Mouse (Mus musculus) C2C12 (cell line): Measurements from ENCODE around the gene Sec22b. TPM values are rescaled to one million over a fixed set of nuclear protein-coding genes. Genes with fewer than 3 reads are reported as not detected.

Experiments
- H3K27me3 ChIP-seq: one replicate; pipeline ENCODE4 v1.6.1; 2011; ENCODE audit not compliant: control insufficient read depth, insufficient read depth, insufficient read length
- H3K36me3 ChIP-seq: one replicate; pipeline ENCODE4 v1.6.1; 2011; ENCODE audit not compliant: control insufficient read depth, insufficient read depth
- H3K4me3 ChIP-seq: one replicate; pipeline ENCODE4 v1.5.1; 2011; ENCODE audit warnings: mild to moderate bottlenecking, control low read depth; ENCODE audit not compliant: poor library complexity, insufficient read depth, severe bottlenecking
- H3K79me2 ChIP-seq: one replicate; pipeline ENCODE4 v1.6.1; 2011; ENCODE audit not compliant: control insufficient read depth, insufficient read depth
- H3K79me3 ChIP-seq: one replicate; pipeline ENCODE4 v1.6.1; 2011; ENCODE audit warnings: low read depth, control low read depth
- H3ac ChIP-seq: one replicate; pipeline ENCODE3; 2011; ENCODE audit warnings: low read depth; ENCODE audit not compliant: control insufficient read depth, insufficient read length
- CEBPB ChIP-seq: IDR thresholded peaks from one replicate; pipeline ENCODE4 v1.6.1; 2011; ENCODE audit warnings: low read depth, mild to moderate bottlenecking, control low read depth, moderate library complexity
- CTCF ChIP-seq: IDR thresholded peaks from one replicate; pipeline ENCODE4 v1.5.1; 2011; ENCODE audit not compliant: control insufficient read depth, insufficient read depth, insufficient read length
- FOSL1 ChIP-seq: IDR thresholded peaks from one replicate; pipeline ENCODE4 v1.8.0; 2011; ENCODE audit warnings: mild to moderate bottlenecking, low read length; ENCODE audit not compliant: poor library complexity, insufficient read depth, severe bottlenecking
- MAX ChIP-seq: IDR thresholded peaks from one replicate; pipeline ENCODE4 v1.6.1; 2011; ENCODE audit warnings: mild to moderate bottlenecking, control low read depth
- MYOD1 ChIP-seq: IDR thresholded peaks from one replicate; pipeline ENCODE4 v1.6.1; 2011; ENCODE audit warnings: low read depth; ENCODE audit not compliant: control insufficient read depth, insufficient read length
- MYOG ChIP-seq: IDR thresholded peaks from one replicate; pipeline ENCODE4 v1.6.1; 2011; ENCODE audit not compliant: control insufficient read depth, insufficient read length; ENCODE audit errors: extremely low read depth
- USF1 ChIP-seq: IDR thresholded peaks from one replicate; pipeline ENCODE4 v1.6.1; 2011; ENCODE audit warnings: low read depth, mild to moderate bottlenecking, control low read depth, moderate library complexity
- polyA plus RNA-seq: library from polyadenylated mRNA; unstranded; fragments of >200 nt; fragmentation: generic; extraction: Trizol; gene quantifications from one replicate; pipeline ENCODE4 v1.2.1, GENCODE M21; 2012; ENCODE audit warnings: missing spikeins

The Sec22b gene
- polyA plus RNA-seq, 1 experiment, result 60.0 TPM

GRCm38 (mm10) chr3:97941440-97942259 lies 40.7 kb downstream of the Sec22b start:
- H3K79me3 ChIP-seq, result no peaks in the 10 kb centered on the region
- no peak for TF ChIP-seq CEBPB
- TF ChIP-seq CTCF, result no peak
- TF ChIP-seq USF1, result no peak
- no peak for TF ChIP-seq FOSL1
- TF ChIP-seq MAX, result no peak
- no peak for TF ChIP-seq MYOG
- no peak for TF ChIP-seq MYOD1
- H3K79me2 ChIP-seq, result no peaks in the 10 kb centered on the region
- no peaks in the 10 kb centered on the region for H3K27me3 ChIP-seq
- H3ac ChIP-seq, result peak overlapping the region; percentile 44
- H3K36me3 ChIP-seq, result no peaks in the 10 kb centered on the region
- no peak overlapping the region for H3K4me3 ChIP-seq

GRCm38 (mm10) chr3:97942260-97942950 lies 41.4 kb downstream of the Sec22b start:
- H3K36me3 ChIP-seq, result no peaks in the 10 kb centered on the region
- H3K79me2 ChIP-seq, result no peaks in the 10 kb centered on the region
- TF ChIP-seq USF1 (peak; percentile 34), MYOG (no peak), FOSL1 (no peak), MAX (peak; percentile 60), MYOD1 (peak; percentile 86), CTCF (peak; percentile 60), CEBPB (no peak)
- H3K27me3 ChIP-seq, result no peaks in the 10 kb centered on the region
- no peaks in the 10 kb centered on the region for H3K79me3 ChIP-seq
- peak overlapping the region; percentile 44 for H3ac ChIP-seq
- H3K4me3 ChIP-seq, result no peak overlapping the region

GRCm38 (mm10) chr3:97944462-97944861 lies 43.5 kb downstream of the Sec22b start:
- Histone ChIP-seq H3K36me3 (no peaks in the 10 kb centered on the region), H3K79me3 (no peaks in the 10 kb centered on the region), H3ac (no peak overlapping the region), H3K4me3 (no peak overlapping the region), H3K27me3 (no peaks in the 10 kb centered on the region), H3K79me2 (no peaks in the 10 kb centered on the region)
- TF ChIP-seq FOSL1 (no peak), CEBPB (no peak), USF1 (no peak), MAX (no peak), CTCF (no peak), MYOG (no peak), MYOD1 (no peak)

GRCm38 (mm10) chr3:97946439-97946838 lies 45.4 kb downstream of the Sec22b start:
- TF ChIP-seq USF1, result no peak
- no peak for TF ChIP-seq CTCF
- TF ChIP-seq CEBPB, result no peak
- no peak for TF ChIP-seq MYOD1
- TF ChIP-seq FOSL1, result no peak
- TF ChIP-seq MAX, result no peak
- H3K79me2 ChIP-seq, result no peaks in the 10 kb centered on the region
- H3K27me3 ChIP-seq, result no peaks in the 10 kb centered on the region
- no peaks in the 10 kb centered on the region for H3K79me3 ChIP-seq
- no peaks in the 10 kb centered on the region for H3K36me3 ChIP-seq
- no peak overlapping the region for H3K4me3 ChIP-seq
- H3ac ChIP-seq, result no peak overlapping the region

- H3K4me3 ChIP-seq, result no peak overlapping the region
- no peak for TF ChIP-seq USF1
- no peak for TF ChIP-seq MYOG
- TF ChIP-seq CTCF, result no peak
- no peak for TF ChIP-seq MAX
- TF ChIP-seq CEBPB, result no peak
- no peak for TF ChIP-seq FOSL1
These were observed 47.5 kb downstream of the Sec22b start for GRCm38 (mm10) chr3:97948518-97948917.

More at GRCm38 (mm10) chr3:97948518-97948917, 47.5 kb downstream of the Sec22b start:
- Histone ChIP-seq H3K79me3 (no peaks in the 10 kb centered on the region), H3K36me3 (no peaks in the 10 kb centered on the region), H3ac (no peak overlapping the region), H3K79me2 (no peaks in the 10 kb centered on the region), H3K27me3 (no peaks in the 10 kb centered on the region)
